In genomic region chr1:161775151-161775550, GRCm38 (mm10) we compare ENCODE assay signal across 16 mouse cellular contexts. TPM values are rescaled to one million over a fixed set of nuclear protein-coding genes. Genes with fewer than 3 reads are reported as not detected.
"Had no signal": no experiment of that assay in that cellular context is flagged by ENCODE, and none has a peak within 500 bp of the region (broad histone marks: within the 10 kb centered on the region; RNA-seq: fewer than 3 reads in every experiment).

No protein-coding gene starts in this region.

- H3K27me3 ChIP-seq: limb, embryonic 13.5 days; neural tube, embryonic 13.5 days had no signal

- H3K36me3 ChIP-seq: limb, embryonic 13.5 days; midbrain, embryonic 10.5 days; neural tube, embryonic 13.5 days had no signal

- H3K27ac ChIP-seq: limb, embryonic 13.5 days; liver, embryonic 14.5 days; midbrain, embryonic 10.5 days; neural tube, embryonic 13.5 days had no signal

- H3K4me1 ChIP-seq: limb, embryonic 13.5 days; midbrain, embryonic 10.5 days; neural tube, embryonic 13.5 days had no signal

- H3K4me3 ChIP-seq: limb, embryonic 13.5 days; midbrain, embryonic 10.5 days; myocyte; neural tube, embryonic 13.5 days had no signal

- DNase-seq: kidney, adult 18-20 months; kidney, postnatal 14 days; left cerebral cortex, postnatal 4 days; lung, adult 18-20 months; lung, postnatal 36 days; midbrain, embryonic 14.5 days; right cerebral cortex, postnatal 14 days had no signal

RNA-seq across cellular contexts. Expression of gene Fasl, which starts 13.1 kb away (rescaled TPM):
- total RNA-seq: layer of hippocampus, postnatal 14 days had no signal
- polyA plus RNA-seq: kidney, embryonic 14.5 days; limb, embryonic 13.5 days; lung, embryonic 16.5 days; midbrain, embryonic 10.5 days; midbrain, embryonic 14.5 days; myocyte; stomach, embryonic 16.5 days had no signal
